Comparison of ENCODE assay signal across 8 mouse cellular contexts in genomic region chr5:88721003-88721475, GRCm38 (mm10). TPM values are rescaled to one million over a fixed set of nuclear protein-coding genes. Genes with fewer than 3 reads are reported as not detected.
DNase-seq lines count a peak whose midpoint lies in the region; ATAC-seq and TF ChIP-seq lines count a peak whose summit lies in the region.

No protein-coding gene starts in this region.

- WGBS in heart, postnatal 0 days = under 1% methylated on average over 37 of the region's 38 CpGs
- WGBS in midbrain, embryonic 10.5 days = 0% methylated on average over 38 of the region's 38 CpGs

- no peaks in the 10 kb centered on the region for H3K36me3 ChIP-seq in heart, postnatal 0 days (replicated peaks; ENCODE audit: control insufficient read depth, insufficient read depth, low read length)
- H3K36me3 ChIP-seq in midbrain, embryonic 10.5 days = peaks cover 7% of the 10 kb centered on the region

- no peak for DNase-seq in heart, postnatal 0 days (ENCODE audit: low spot score)
- DNase-seq in heart, adult 9 months (ENCODE audit: low spot score in 2 of 2) = no peak
- no peak for DNase-seq in Patski (ENCODE audit: low read depth, low spot score)
- DNase-seq in forelimb bud, embryonic 11.5 days (ENCODE audit: low read depth, low spot score) = peak; percentile 11
- DNase-seq in midbrain, embryonic 10.5 days (ENCODE audit: low spot score) = no peak
- DNase-seq in retina, embryonic 14.5 days (ENCODE audit: low spot score) = no peak
- no peak for DNase-seq in layer of hippocampus, adult 9-11 months
- DNase-seq in right cerebral cortex, adult 18-20 months = no peak

- no peak for TF ChIP-seq CTCF in heart, postnatal 0 days (IDR thresholded peaks at IDR 0.05; ENCODE audit: low read depth)
- TF ChIP-seq CTCF in Patski (IDR thresholded peaks at IDR 0.05) = no peak

- ATAC-seq in heart, postnatal 0 days (ENCODE audit: insufficient read depth, low read depth) = peak; percentile 32
- ATAC-seq in Patski = peak; percentile 27

- peak overlapping the region; percentile 96 for H3K27ac ChIP-seq in heart, postnatal 0 days (ENCODE audit: low read depth)
- peak overlapping the region; percentile 94 for H3K27ac ChIP-seq in midbrain, embryonic 10.5 days (replicated peaks)

- H3K4me3 ChIP-seq in heart, postnatal 0 days (ENCODE audit: low read depth, low read length) = peak overlapping the region; percentile 95
- peak overlapping the region; percentile 98 for H3K4me3 ChIP-seq in midbrain, embryonic 10.5 days

- no peak for TF ChIP-seq EP300 in heart, postnatal 0 days (IDR thresholded peaks at IDR 0.05; ENCODE audit: low read depth)

- H3K9ac ChIP-seq in heart, postnatal 0 days (replicated peaks; ENCODE audit: low read depth, low read length) = peak overlapping the region; percentile 96

- H3K27me3 ChIP-seq in heart, postnatal 0 days (ENCODE audit: control insufficient read depth, insufficient read depth, low read length) = no peaks in the 10 kb centered on the region
- no peaks in the 10 kb centered on the region for H3K27me3 ChIP-seq in Patski
- no peaks in the 10 kb centered on the region for H3K27me3 ChIP-seq in midbrain, embryonic 10.5 days (ENCODE audit: low read depth, poor library complexity, severe bottlenecking)

- peaks cover 27% of the 10 kb centered on the region for H3K4me1 ChIP-seq in heart, postnatal 0 days (ENCODE audit: control insufficient read depth, insufficient read depth)
- H3K4me1 ChIP-seq in midbrain, embryonic 10.5 days = peaks cover 28% of the 10 kb centered on the region

- POLR2A ChIA-PET in Patski (lab: Charles Lee) = interaction anchor here (1.3 to 1.7 kb wide), 2 partner anchors 36 to 47 kb away, joined by 4 to 6 read pairs; no protein-coding TSS in a partner anchor

- CTCF ChIA-PET in Patski (lab: Charles Lee) = interaction anchor here (1.2 kb wide), 1 partner anchor 76 kb away, joined by 3 read pairs; no protein-coding TSS in a partner anchor

- in situ Hi-C loops in Patski (cut with MboI; ENCODE audit: low pct_unique_long_range_greater_than_20kb) = no loop called here

- no peaks in the 10 kb centered on the region for H3K9me3 ChIP-seq in heart, postnatal 0 days (replicated peaks; ENCODE audit: control insufficient read depth, low read length)
- no peaks in the 10 kb centered on the region for H3K9me3 ChIP-seq in midbrain, embryonic 10.5 days (replicated peaks)

- peak overlapping the region; percentile 96 for H3K4me2 ChIP-seq in heart, postnatal 0 days (ENCODE audit: low read depth, low read length)

RNA-seq across cellular contexts. Expression of gene Mob1b, which starts 0.4 kb away (rescaled TPM):
- 19.7 and 25.8 TPM in 2 replicates for total RNA-seq in heart, postnatal 0 days (2014; rRNA removed; ENCODE audit: low replicate concordance)
- polyA plus RNA-seq in heart, postnatal 0 days (2015; fragmentation: Nextera tagmentation; extraction: Ambion mirVana) = 14.4 and 17.2 TPM in 2 replicates
- 23.9 TPM for polyA plus RNA-seq in Patski (2021)
- 10.8 and 13.2 TPM in 2 replicates for polyA plus RNA-seq in midbrain, embryonic 10.5 days (2016; fragmentation: Nextera tagmentation; extraction: Ambion mirVana)

RNA-seq across cellular contexts. Expression of gene Dck, which starts 43.8 kb away (rescaled TPM):
- total RNA-seq in heart, postnatal 0 days (2014; rRNA removed; ENCODE audit: low replicate concordance) = 8.2 and 24.2 TPM in 2 replicates
- polyA plus RNA-seq in heart, postnatal 0 days (2015; fragmentation: Nextera tagmentation; extraction: Ambion mirVana) = 10.3 and 10.5 TPM in 2 replicates
- polyA plus RNA-seq in Patski (2021) = 15.0 TPM
- polyA plus RNA-seq in midbrain, embryonic 10.5 days (2016; fragmentation: Nextera tagmentation; extraction: Ambion mirVana) = 118 and 119 TPM in 2 replicates

RNA-seq across cellular contexts. Expression of gene Grsf1, which starts 45.1 kb away (rescaled TPM):
- total RNA-seq in heart, postnatal 0 days (2014; rRNA removed; ENCODE audit: low replicate concordance) = 68.2 and 83.1 TPM in 2 replicates
- polyA plus RNA-seq in heart, postnatal 0 days (2015; fragmentation: Nextera tagmentation; extraction: Ambion mirVana) = 112 and 125 TPM in 2 replicates
- 127 TPM for polyA plus RNA-seq in Patski (2021)
- polyA plus RNA-seq in midbrain, embryonic 10.5 days (2016; fragmentation: Nextera tagmentation; extraction: Ambion mirVana) = 79.7 and 81.7 TPM in 2 replicates
